Mouse (Mus musculus) cerebellum, postnatal 10 days (tissue): ENCODE data around the gene Col5a1.
A peak's percentile ranks its signal among the peaks of the same experiment; 100 is the strongest.

Experiments
- DNase-seq, 2 experiments: peaks; one replicate each; pipeline ENCODE4 v3.0.0; 2021; ENCODE audit warnings: mixed read lengths in 2 of 2

The Col5a1 gene

GRCm38 (mm10) chr2:27886148-27886551 lies at the start of gene Col5a1:
Gene Col5a1 (plus strand): TSS chr2:27886425.
- peak; percentile 65 to 83 for DNase-seq

DNA sequence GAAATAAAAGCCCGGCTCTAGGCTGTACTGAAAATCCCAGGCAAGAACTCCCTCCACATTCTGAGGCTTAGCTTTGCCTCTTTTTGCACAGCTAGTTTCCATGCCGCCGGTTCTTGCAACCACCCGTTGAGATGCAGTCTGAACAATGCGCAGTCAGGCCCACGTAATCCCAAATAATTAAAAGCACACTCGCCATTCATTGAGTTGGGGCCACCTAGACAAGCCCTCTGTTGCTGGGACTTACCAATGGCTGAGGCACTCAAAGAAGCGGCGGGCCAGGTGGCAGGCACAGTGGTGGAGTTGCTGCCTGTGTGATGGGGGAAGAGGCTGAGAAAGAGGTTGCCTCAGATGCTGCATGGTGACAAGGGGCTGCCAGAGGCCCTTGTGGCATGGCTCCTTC lies 48.1 kb upstream of the Col5a1 start:
- no peak for DNase-seq

DNA sequence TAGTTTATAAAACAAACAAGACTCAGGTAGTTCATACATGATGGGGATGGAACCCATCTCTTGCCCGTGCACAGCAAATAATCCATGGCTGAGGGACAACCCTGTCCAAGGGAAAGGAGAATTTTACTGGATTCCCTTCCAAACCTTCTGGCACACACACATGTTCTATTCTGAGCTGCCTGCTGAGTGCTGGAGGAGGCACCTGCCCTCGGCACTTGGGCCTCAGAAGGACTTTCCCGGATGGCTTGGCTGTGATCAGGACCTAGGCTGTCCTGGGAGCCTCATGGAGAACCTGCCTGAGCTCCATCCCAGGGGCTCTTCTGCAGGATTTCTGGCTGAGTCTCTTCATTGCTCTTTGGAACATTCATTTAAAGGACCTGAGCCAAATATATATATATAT lies 45.3 kb upstream of the Col5a1 start:
- DNase-seq, result peak in 1 of 2 experiments; percentile 48

- peak in 1 of 2 experiments; percentile 37 for DNase-seq
Observed at GRCm38 (mm10) chr2:27842893-27843292, 43.3 kb upstream of the Col5a1 start.

DNA sequence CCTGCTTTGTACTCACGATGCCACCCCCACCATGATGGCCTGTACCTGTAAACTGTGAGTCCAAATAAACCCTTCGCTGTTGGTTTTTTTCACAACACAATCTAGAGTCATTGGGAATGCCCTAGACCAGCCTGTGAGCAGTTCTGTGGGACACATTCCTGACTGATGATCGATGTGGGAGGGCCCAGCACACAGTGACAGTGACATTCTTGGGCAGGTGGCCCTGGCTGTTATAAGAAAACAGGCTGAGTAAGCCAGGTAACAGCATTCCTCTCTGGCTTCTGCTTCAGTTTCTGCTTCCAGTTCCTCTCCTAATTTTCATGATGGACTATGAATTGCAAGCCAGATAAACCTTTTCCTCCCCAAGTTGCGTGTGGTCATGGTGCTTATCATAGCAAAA lies 41.3 kb upstream of the Col5a1 start:
- DNase-seq, result no peak

GRCm38 (mm10) chr2:27847001-27847400 lies 39.2 kb upstream of the Col5a1 start:
- DNase-seq, result peak in 1 of 2 experiments; percentile 33

DNA sequence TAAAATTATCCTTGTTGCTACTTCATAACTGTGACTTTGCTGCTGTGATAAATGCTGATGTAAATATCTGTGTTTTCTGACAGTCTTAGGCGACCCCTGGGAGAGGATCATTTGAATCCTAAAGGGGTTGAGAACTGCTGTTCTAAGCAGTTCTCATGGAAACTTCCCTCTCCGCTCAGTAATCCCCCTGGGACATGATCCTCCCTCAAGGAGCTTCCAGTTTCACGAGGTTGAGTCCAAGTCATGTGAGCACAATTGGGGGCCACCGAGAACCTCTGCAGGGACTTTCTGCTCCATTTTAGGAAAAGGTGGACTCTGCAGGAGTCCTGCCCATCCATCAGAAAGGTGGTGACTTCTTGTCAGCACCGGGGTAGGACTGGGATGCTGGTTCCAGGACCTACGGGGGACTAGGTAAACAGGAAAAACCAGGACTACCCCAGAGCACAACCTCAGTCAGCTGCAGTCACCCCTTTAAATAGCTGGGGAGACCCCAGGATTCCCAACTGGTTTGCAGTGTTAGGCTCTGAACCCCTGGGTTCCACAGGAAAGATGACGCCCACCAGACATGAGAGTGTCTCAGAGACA lies 38.3 kb upstream of the Col5a1 start:
- DNase-seq, result no peak

DNA sequence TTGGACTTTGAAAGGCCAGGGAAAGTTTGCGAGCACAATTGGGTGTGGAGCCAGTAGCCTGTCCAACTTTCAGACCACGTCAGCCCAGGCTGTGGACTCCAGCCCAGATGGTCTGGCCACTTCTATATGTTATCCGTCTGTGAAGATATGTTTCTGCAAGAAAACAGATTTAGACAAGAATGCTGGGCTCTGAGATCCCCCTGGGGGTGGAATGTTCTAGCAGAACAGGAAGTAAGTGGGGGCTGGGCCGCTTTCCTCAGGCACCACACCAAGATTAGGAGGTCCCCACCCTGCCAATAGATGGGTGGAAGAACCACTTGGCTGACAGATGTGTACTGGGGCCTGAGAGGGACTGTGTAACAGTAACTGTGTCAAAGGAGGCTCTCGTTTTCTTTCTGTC lies 37.8 kb upstream of the Col5a1 start:
- no peak for DNase-seq

GRCm38 (mm10) chr2:27858348-27858903 lies 27.8 kb upstream of the Col5a1 start:
- DNase-seq, result no peak

- DNase-seq, result peak; percentile 51 to 68
Observed at GRCm38 (mm10) chr2:27861576-27862238, 24.5 kb upstream of the Col5a1 start.

DNA sequence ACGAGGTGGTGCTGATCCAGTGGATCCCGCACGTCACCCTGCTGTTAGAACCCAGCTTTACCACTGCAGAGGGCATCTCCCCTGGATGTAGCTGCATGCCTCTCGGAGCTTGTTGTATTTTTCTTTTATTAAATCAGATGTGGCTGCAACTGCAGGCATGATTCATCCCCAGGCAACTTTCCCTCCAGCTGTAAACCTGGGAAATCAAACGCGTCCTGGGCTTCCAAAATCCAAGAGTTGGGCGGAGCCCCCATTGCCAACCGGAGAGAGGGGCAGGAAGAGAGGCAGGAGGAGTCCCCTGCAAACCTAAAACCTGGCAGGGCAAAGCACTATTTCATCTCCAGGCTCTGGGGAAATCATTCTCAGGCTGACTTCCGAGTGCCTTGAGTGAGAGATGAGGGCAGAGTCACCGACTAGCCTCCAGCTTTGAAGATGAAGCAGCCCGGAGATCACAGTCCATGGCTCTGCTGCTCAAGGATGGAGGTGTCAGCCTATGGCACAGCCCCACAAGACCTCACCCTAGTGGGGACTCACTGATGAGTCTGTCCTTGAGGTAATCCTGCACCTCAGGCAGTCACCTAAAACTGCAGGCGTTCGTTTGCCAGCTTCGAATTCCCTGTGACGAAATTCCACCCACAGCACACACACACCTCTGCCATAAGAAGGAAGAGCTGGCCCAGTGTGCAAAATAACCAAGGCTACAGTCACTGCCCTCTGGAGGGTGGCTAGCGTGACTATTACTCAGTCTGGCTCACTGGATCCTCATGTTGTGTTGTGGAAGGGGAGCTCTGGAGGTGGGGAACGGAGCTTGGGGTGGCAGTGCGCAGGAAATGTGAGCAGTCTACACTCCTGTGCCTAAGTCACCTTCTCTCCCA lies 21.5 kb upstream of the Col5a1 start:
- no peak for DNase-seq

GRCm38 (mm10) chr2:27870586-27870985 lies 15.6 kb upstream of the Col5a1 start:
- DNase-seq, result no peak

- no peak for DNase-seq
Observed at GRCm38 (mm10) chr2:27871056-27871455, 15.2 kb upstream of the Col5a1 start.

- DNase-seq, result peak; percentile 85 to 91
Observed at GRCm38 (mm10) chr2:27872276-27872675, 13.9 kb upstream of the Col5a1 start.

DNA sequence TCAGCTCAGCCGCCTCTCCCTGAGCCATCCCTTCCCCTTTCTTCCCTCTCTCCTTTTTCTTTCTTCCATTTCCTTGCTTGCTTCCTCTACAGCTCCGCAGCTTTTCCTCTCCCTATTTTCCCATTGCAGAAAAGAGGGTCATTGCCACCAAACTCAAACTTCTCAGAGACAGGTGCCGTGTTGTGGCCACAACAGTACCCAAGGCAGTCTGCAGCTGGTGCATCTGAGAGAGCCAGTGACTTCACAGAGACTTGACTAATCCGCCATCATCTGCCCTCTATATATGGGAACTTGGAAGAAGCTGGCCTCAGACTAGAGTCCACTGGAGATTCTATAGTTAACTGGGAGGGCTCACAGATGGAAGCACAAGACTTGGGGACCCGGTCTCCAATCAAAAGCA lies 13.2 kb upstream of the Col5a1 start:
- no peak for DNase-seq

DNA sequence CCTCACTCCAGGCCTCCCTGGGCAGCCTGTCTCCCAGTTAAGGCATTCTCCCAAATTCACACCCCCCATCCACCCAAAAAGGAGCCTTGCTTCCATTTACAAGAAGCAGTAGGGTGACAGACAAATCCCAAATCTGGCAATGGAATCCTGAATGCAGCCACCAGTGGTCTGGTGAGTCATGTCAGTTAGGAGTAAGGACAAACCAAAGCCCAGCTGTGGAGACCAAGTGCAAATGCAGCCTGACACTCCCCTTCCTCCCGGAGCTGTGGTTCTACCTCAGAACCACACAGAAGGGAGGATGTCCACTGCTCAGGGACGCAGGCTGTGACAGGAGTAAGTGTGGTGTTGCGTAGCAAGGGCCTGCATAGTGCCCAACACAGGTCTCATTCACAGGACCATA lies 11.6 kb upstream of the Col5a1 start:
- DNase-seq, result no peak

- peak; percentile 56 to 69 for DNase-seq
Observed at GRCm38 (mm10) chr2:27875231-27875630, 11.0 kb upstream of the Col5a1 start.

DNA sequence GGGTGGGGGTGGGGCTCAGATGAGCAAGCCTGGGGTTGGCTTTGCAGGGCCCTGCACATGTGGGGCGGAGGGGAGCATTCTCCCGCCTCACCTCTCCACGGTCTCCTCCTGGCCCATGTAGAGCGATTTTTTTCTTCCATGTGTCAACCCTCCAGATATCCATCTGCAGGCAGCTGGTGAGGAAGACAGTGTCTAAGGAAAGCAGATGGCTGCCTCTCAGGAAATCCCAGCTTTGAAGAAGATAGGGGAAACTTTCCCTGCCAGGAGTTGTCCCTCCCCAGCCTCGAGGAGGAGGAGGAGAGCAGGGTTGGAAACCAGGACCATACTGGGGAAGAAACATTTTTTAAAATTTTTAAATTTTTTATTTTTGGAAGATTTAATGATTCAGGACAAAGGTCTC lies 10.4 kb upstream of the Col5a1 start:
- no peak for DNase-seq

- peak; percentile 70 to 78 for DNase-seq
Observed at GRCm38 (mm10) chr2:27876724-27877504, 9.3 kb upstream of the Col5a1 start.

DNA sequence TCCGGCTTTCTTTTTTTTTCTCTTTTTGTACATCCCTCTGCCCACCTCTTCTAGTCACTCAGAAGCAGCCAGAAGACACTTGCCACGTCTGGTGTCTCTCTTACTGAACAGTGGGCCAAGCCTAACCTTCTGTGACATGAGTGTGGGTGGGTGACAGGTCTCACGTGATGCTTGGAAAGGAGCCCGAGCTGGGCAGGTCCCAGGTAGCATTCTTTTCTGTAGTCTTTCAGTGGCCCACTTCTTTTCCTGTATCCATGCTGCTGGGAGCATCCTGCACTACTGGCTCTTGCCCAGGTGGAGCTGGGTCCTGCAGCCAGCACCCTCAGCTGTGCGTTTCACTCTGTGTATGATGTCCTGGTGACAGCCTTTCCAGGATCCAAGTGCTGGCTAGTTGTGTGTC lies 8.2 kb upstream of the Col5a1 start:
- peak; percentile 67 to 69 for DNase-seq

DNA sequence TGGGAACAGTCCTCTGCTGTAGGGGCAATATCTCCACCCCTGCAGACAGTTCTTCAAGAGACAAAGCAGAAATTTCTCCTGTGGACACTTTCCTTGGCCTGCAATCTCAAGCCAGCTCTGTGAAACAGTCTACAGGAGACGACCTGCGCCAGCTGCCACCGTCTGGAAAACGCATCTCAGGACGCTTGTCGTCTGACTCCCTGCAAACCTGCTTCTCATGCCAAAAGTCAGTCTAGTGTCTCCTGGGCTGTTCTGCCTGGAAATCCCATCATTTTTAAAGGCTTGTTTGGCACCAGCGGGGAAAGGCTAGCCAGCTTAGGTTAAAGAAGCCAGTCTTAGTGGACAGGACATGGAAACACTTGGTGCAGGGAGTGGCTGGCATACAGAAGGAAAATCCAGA lies 2.9 kb upstream of the Col5a1 start:
- no peak for DNase-seq

GRCm38 (mm10) chr2:27885456-27886147 lies 623 bp upstream of the Col5a1 start:
- peak; percentile 56 to 62 for DNase-seq
